Mouse (Mus musculus) embryonic fibroblast, embryonic 13.5 days (primary cell): ENCODE data around the gene Zfp775.

Source experiments
- CTCF ChIP-seq: IDR thresholded peaks from 2 replicates; pipeline ENCODE4 v1.5.1; 2011; ENCODE audit warnings: mild to moderate bottlenecking, control low read depth, low read length, moderate library complexity, borderline replicate concordance; ENCODE audit not compliant: insufficient read depth
- POLR2A ChIP-seq: IDR thresholded peaks from 2 replicates; pipeline ENCODE4 v1.6.1; 2011; ENCODE audit warnings: low read depth, mild to moderate bottlenecking, control low read depth, low read length, moderate library complexity

DNA sequence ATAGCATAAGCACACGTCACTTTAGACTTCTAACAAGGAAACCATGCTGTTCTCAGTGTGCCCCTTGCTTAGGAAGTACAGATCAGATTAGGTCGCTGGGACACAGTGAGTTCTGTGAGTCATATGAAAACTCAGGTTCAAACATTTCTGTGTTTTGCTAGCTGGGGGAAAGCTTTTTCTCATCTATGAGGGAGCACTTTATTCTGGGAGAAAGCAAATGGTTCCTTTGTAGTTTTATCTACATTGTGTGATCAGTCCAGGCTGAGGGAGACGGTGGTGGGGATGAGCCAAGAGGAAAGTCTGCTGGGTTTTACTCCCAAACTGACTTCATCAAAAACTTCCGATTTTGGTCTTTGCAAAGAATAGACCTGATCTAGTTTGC, 44.4 kb downstream of the Zfp775 start:
- no peak for TF ChIP-seq POLR2A
- TF ChIP-seq CTCF: no peak
